Mouse (Mus musculus): ENCODE results near the gene Rex1bd. TPM values are rescaled to one million over a fixed set of nuclear protein-coding genes. Genes with fewer than 3 reads are reported as not detected.

The Rex1bd gene
- polyA plus RNA-seq, 1 experiment, result 347 TPM

DNA sequence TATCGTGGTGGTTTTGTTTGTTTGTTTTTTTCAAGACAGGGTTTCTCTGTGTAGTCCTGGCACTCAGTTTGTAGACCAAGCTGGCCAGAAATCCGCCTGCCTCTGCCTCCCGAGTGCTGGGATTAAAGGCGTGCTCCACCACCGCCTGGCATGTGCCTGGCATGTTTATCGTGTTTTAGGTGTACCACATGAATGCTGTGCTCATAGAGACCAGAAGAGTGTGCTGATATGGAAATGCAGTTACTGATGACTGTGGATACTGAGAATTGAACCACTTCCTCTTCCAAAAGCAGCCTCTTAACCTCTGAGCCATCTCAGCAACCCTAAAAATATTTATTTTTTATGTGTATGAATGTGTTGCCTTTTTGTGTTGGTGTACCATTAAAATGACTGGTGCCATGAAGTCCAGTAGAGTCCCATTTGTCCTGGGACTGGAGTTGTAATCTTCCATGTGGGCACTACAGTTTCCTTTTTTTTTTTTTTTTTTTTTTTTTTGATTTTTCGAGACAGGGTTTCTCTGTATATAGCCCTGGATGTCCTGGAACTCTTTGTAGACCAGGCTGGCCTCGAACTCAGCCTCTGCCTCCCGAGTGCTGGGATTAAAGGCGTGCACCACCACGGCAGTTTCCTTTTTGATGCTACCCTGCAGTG lies 5.8 kb upstream of the Rex1bd start:
- no peak for TF ChIP-seq GATA1 (IDR thresholded peaks at IDR 0.05; ENCODE audit: low read length)

DNA sequence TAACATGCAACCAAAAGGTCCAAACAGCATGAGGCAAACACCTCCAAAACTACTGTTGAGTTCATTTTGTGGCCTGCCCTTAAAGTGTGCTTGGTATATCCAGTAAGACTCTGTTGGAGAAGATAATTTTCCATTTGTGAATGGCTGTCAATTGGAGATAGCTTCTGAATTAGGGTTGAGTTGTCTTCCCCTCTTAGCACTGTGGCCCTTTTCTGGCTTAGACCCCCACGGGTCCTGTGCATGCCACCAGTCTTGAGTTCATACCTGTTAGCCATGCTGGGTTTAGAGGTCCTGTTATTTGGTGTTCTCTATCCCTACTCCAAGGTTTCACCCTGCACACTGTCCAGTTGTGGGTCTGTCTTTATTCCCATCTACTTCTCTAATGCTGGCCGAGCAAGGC lies 5.2 kb upstream of the Rex1bd start:
- TF ChIP-seq GATA1 (IDR thresholded peaks at IDR 0.05; ENCODE audit: low read length), result no peak

DNA sequence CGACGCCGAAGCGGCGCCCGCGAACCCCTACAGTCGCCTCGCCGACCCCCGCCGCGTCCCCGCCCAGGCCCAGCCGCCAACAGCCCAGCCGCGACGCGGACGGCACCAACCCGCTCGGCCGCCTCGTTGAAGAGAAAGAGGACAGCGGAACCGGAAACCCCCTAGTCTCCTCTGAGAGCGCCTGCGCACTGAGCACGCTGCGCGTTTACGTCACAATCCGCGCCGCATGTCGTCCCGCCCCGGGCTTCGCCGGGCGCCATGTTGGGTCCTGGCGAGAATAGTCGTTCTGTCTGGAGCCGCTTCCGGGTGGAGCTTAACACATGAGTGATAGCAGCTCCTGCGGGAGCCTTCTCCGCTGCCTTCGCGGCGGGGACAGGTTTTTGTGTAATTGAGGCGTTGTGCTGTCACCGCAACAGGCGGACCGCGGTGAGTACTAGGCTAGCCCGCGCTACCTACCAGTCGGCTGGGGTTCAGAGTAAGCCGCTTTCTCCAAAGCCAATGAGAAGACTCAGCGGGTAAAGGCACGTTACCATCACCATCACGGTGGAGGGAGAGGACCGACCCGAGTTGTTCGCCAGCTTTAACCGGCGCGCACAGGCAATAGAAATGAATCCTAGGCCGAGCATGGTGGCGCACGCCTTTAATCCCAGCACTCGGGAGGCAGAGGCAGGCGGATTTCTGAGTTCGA lies 3.8 kb upstream of the Rex1bd start, which contains the start of gene Uba52:
Gene Uba52, minus strand, starts transcription at position 574 of the 688 bp plus-strand sequence.
- no peak for TF ChIP-seq GATA1 (IDR thresholded peaks at IDR 0.05; ENCODE audit: low read length)

DNA sequence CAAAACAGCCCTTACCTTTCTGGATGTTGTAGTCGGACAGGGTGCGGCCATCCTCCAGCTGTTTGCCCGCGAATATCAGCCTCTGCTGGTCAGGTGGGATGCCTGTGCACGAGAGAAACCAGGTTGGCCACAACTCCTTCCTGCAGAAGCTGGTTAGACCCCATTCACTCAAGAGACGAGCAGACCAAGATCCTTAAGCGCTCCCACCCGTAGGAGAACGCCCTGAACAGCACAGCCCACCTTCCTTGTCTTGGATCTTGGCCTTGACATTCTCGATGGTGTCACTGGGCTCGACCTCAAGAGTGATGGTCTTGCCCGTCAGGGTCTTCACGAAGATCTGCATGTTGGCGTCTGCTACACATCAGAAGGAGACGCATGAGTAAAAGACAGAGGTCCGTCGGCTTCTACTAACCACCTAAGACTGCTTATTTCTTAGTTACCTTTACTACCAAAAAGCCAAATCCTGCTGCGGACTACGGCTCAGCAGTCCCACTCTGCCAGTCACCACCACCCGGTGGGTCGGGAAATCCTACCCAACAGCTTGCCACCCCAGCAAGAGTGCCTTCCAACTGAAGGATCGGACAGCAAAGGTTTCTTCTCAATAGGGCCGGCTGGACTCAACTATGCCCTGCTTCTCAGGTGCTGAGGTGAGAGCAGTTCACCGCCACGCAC lies 2.9 kb upstream of the Rex1bd start:
- no peak for TF ChIP-seq GATA1 (IDR thresholded peaks at IDR 0.05; ENCODE audit: low read length)

DNA sequence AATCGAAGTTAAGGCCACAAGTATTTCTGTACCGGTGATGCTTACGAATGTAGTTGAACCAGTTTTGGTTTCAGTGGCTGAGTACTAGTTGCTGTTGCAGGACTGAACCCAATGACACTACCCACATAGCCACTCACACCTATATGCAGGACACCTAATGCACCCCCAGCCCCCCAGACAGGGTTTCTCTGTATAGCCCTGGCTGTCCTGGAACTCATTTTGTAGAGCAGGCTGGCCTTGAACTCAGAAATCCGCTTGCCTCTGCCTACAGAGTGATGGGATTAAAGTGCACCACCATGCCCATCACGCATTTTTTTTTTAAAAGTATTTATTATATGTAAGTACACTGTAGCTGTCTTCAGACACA lies 458 bp upstream of the Rex1bd start:
- TF ChIP-seq GATA1 (IDR thresholded peaks at IDR 0.05; ENCODE audit: low read length), result no peak

DNA sequence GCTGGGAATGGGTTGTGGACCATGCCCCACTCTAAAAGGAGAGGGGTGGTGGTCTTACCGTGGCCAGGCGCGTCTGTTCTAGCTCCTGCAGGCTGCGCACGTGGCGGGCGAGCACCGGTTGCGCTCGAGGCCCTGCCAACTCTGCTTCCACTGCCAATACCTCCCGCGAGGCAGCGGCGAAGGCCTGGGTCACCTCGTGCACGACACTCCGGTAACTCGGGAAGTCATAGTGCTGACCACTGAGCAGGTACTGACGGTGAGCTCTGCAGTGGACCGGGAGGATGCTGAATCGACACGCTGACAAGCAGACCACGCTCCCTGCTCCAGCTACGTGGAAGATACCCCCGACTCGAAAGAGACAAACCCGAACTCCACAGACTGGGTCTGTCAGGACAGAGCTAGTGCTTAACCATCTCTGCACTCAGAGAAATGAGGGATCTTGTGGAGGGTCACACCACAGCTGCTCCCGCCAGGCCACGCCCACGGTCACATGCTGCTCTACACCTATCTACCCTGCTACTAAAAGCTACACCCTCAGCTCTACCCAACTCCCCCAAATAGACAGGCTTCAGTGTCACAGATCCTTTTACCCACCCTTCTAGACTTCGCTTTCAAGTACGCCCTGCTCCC lies 739 bp downstream of the Rex1bd start:
- no peak for TF ChIP-seq GATA1 (IDR thresholded peaks at IDR 0.05; ENCODE audit: low read length)

DNA sequence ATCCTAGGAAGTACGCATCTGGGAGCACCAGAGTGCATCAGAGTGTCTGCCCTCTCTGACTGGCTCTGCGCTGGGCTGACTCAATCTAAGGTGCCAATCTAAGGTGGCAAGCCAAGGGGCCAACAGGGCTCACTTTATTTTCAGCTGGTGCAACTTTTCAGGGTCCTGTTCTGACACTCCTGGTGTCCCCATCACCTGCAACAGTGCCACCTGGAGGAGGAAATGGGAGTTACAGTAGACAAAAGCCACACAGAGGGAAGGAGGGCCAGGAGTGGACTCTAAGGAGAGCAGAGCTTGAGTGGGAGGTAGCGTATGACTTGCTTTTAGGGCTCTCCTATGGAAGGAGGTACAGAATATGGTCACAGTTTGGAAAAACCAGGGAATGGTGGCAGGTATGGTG lies 1.7 kb downstream of the Rex1bd start:
- no peak for TF ChIP-seq GATA1 (IDR thresholded peaks at IDR 0.05; ENCODE audit: low read length)

DNA sequence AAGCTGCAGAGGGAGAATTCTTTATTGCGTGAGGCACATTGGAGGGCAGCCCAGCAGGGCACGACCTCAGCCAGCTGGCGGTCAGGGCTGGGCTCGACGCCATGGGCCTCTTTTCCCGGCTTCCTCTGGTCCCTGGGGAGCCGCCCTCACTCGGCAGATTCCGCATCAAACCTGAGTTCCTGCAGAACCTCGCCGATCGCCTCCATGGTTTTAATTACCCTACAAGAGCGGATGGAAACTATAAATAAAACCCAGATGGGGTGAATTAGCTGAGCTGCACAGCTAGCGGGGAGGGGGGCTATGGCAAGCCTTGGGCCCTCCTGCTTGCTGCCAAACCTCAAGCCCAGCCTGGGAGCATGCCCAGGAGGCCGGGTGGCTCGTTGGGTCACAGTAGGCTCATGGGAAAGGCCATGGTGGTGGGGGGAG lies 2.2 kb downstream of the Rex1bd start:
- no peak for TF ChIP-seq GATA1 (IDR thresholded peaks at IDR 0.05; ENCODE audit: low read length)

DNA sequence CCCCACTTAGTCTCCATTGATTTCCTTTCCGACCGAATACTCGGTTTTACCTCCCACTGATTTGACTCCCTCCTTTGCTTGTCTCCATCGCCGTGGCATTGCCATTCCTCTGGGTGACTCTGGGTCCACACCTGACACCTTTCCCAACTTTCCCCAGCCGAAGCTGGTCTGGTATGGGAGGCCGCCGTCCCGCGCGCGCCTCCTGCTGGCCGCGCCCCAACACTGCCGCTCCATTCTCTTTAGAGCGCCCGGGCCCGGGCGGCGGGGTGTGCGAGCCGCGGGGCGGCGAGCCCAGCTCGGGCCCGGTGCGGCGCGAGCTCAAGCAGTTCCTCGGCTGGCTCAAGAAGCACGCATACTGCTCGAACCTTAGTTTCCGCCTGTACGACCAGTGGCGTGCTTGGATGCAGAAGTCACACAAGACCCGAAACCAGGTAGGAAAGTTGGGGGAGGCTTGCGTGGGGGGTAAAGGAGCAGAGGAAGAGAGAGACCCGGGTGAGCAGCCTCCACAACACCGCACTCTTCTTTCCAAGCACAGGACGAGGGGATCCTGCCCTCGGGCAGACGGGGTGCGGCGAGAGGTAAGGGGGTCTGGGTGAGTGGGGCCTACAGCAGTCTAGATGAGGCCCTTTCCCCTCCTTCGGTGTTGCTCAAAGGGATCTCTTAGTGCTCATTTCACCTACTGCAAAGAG lies 3.3 kb downstream of the Rex1bd start:
- TF ChIP-seq GATA1 (IDR thresholded peaks at IDR 0.05; ENCODE audit: low read length), result no peak

DNA sequence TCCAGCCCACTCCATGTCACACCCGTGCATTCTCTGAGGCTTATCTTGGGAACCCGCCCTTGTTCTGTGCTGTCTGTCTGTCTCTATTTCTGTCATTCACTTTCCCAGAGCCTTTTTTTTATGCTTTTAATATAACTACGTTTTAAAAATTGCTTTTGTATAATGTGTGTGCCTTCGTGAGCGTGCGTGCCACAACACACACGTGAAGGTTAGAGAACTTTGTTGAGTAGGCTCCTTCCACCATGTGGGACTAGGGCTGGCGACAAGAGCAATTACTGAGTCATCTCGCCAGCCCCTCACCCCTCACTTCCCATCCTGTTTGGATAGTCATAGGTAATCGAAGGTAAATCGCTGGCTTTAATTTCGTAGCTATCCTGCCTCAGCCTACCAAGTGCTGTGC lies 4.0 kb downstream of the Rex1bd start:
- no peak for TF ChIP-seq GATA1 (IDR thresholded peaks at IDR 0.05; ENCODE audit: low read length)

DNA sequence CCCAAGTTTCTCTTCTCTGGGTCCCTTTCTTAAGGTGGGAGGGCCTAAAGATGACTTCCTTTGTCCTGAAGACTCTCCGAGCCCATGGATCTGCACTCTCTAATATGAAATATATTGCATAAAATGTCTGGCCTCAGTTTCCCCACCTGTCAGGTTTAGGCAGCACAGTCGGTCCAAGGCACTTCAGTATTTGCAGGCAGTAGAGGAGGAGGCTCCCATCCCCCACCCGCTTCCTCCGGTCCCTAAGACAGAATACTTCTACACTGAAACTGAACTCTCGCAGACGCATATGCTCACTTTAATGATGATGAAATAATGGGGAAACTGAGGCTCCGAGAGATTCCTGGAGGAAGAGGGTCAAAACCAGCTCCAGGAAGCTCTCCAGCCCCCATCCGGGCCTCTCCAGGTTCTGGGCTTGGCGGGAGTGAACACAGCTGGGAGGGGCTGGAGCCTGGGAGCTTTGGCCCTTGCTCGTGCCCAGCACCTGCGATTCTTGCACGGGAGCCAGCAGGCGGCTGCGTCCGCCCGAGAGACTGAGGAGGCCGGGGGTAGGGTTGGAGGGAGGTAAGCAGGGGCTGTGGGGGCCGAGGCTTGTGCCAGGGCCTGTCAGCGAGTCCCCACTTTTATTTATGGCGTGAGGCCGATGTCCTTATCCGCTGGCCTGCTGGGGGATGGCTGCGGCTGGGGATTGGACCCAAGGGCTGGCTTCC lies 4.6 kb downstream of the Rex1bd start:
- TF ChIP-seq GATA1 (IDR thresholded peaks at IDR 0.05; ENCODE audit: low read length), result no peak

DNA sequence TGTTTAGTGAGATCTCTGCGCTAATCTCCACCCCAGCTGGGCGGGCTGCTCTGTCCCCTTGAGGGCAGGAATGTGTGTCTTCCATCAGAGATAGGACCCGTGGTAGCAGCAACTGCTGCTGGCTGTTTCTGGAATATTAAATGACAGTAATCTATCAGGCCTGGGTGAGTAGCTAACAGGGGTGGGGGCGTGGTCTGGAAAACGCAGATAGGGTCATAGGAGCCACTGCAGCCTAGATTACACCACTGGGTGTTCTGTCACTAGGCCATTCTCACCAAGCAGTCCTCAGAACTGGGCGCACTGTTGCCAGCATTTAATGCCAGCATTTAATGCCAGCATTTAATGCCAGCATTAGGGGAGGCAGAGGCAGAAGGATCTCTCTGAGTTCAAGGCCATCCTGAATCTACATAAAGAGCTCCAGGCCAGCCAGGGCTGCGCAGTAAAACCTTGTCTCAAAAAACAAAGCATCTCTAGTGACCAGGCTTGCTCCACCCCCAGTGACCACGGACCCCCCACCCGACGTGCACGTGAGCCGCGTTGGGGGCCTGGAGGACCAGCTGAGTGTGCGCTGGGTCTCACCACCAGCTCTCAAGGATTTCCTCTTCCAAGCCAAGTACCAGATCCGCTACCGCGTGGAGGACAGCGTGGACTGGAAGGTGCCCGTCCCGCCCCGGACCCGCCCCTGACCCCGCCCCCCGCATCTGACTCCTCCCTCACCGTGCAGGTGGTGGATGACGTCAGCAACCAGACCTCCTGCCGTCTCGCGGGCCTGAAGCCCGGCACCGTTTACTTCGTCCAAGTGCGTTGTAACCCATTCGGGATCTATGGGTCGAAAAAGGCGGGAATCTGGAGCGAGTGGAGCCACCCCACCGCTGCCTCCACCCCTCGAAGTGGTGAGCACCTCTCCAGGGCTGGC lies 5.9 kb downstream of the Rex1bd start:
- TF ChIP-seq GATA1 (IDR thresholded peaks at IDR 0.05; ENCODE audit: low read length), result no peak

DNA sequence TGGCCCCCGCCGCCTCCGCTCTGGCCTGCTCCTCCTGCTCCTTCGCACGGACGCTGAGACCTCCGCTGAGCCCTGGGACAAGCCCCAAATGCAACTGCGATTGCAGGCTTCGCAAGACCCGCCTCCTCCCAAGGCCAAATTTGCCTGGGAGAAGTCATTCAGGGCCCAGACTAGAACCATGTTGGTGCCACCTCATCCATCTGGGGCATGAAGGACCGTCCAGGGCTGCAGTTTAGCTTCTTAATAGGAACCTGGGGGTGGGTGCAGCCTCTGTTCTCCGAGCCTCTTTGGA lies 10.8 kb downstream of the Rex1bd start:
- TF ChIP-seq GATA1 (IDR thresholded peaks at IDR 0.05; ENCODE audit: low read length), result no peak

Data from G1E-ER4 (cell line).